Mouse (Mus musculus): ENCODE results near the gene Cacna1d. TPM values are rescaled to one million over a fixed set of nuclear protein-coding genes. Genes with fewer than 3 reads are reported as not detected.

The Cacna1d gene
- polyA plus RNA-seq, 1 experiment from 2014 or later: 3.0 TPM

DNA sequence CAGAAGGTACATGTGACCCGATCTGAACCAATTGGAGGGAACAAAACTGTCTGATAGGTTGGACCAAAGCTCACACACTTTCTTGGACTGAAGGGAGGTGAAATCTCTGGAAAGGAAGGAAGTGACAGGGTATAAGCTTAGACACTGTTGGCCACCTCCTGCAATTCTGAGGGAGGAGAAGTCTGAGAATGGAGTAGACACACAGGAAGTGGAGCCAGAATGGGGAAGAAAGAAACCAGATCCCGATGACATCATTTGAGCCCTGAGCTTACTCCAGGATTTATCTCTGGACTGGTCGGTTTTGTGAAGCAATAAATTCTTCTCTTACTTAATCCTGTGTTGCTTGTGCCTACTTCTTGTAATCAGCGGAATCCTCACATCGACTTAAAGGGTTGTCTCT lies 166.3 kb downstream of the Cacna1d start:
- WGBS: 78% methylated on average over 5 of the region's 5 CpGs
- H3K4me3 ChIP-seq: no peak overlapping the region
- H3K4me1 ChIP-seq: peaks cover 22% of the 10 kb centered on the region
- H3K27me3 ChIP-seq: no peaks in the 10 kb centered on the region
- ATAC-seq (ENCODE audit: insufficient number of reproducible peaks, insufficient read depth, low FRiP score, low TSS enrichment): no peak
- H3K9ac ChIP-seq: no peak overlapping the region
- no peaks in the 10 kb centered on the region for H3K9me3 ChIP-seq
- H3K27ac ChIP-seq: no peak overlapping the region
- no peak overlapping the region for H3K4me2 ChIP-seq (replicated peaks)
- no peaks in the 10 kb centered on the region for H3K36me3 ChIP-seq

DNA sequence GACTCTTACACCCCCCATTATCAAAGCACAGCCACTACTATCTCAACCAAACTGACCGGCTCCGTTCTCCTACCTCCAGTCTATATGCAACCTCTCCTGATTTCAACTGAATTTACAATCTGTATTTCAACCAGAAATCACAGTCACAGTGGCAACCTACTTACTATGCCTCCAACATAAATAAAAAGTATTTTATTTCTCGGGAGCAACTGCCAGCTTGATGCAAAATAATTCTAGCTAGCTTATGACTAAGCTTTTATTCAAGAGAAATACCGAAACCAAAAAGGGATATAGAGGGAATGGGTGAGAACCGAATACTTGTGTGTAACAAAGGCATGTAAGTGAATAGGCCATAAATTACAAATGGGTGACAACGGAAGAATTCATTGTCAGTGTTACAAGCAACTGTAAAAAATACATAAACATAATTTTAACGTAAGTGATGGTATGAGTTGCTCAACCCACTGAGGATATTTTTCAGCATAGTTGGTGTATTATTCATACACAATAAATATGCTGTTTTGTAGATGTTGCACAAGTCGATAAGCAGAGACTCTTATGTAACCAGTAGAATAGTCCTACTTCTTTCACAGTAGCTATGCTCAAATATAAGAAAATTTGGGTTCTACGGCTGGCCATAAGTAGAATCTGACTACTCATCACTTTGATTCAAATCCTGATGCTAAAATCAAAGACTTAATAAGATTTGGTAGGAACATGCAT lies 172.4 kb downstream of the Cacna1d start:
- H3K9ac ChIP-seq: no peak overlapping the region
- H3K4me2 ChIP-seq (replicated peaks): no peak overlapping the region
- WGBS: 92% methylated on average over 9 of the region's 9 CpGs
- ATAC-seq (ENCODE audit: insufficient number of reproducible peaks, insufficient read depth, low FRiP score, low TSS enrichment): no peak
- H3K36me3 ChIP-seq: no peaks in the 10 kb centered on the region
- H3K4me1 ChIP-seq: 0 out of 2 replicates have a peak, but pooled peaks cover 4% of the 10 kb centered on the region
- no peak overlapping the region for H3K27ac ChIP-seq
- H3K9me3 ChIP-seq: no peaks in the 10 kb centered on the region
- no peak overlapping the region for H3K4me3 ChIP-seq
- no peaks in the 10 kb centered on the region for H3K27me3 ChIP-seq

- H3K4me2 ChIP-seq (replicated peaks): no peak overlapping the region
- no peak overlapping the region for H3K9ac ChIP-seq
- H3K4me3 ChIP-seq: no peak overlapping the region
- H3K36me3 ChIP-seq: no peaks in the 10 kb centered on the region
- no peaks in the 10 kb centered on the region for H3K9me3 ChIP-seq
- 0 out of 2 replicates have a peak, but pooled peaks cover 4% of the 10 kb centered on the region for H3K4me1 ChIP-seq
- ATAC-seq (ENCODE audit: insufficient number of reproducible peaks, insufficient read depth, low FRiP score, low TSS enrichment): no peak
- H3K27ac ChIP-seq: no peak overlapping the region
- 88% methylated on average over 12 of the region's 12 CpGs for WGBS
- no peaks in the 10 kb centered on the region for H3K27me3 ChIP-seq
These were observed 173.0 kb downstream of the Cacna1d start for GRCm38 (mm10) chr14:30318293-30318692.

DNA sequence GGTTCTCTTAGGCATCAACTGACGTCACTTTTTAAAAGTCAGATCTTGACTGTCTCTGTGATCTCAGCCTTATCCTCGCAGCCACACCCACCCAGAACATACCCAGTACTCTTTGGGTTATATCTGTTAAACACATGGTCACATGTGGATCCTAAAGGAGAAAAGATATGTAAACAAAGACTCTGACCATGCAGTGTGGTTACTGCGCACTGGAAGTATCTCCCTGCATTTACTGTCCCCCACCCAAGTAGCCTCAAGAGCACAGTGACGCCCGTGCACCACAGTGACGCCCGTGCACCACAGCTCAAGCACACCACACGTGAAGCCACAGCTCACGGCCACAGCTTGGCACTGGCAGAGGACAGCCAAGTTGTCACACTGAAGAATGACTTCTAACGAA lies 173.6 kb downstream of the Cacna1d start:
- Histone ChIP-seq H3K9ac (no peak overlapping the region), H3K9me3 (no peaks in the 10 kb centered on the region), H3K4me2 (replicated peaks) (no peak overlapping the region), H3K4me3 (no peak overlapping the region), H3K27me3 (no peaks in the 10 kb centered on the region), H3K27ac (no peak overlapping the region), H3K36me3 (no peaks in the 10 kb centered on the region), H3K4me1 (0 out of 2 replicates have a peak, but pooled peaks cover 4% of the 10 kb centered on the region)
- WGBS: 82% methylated on average over 10 of the region's 10 CpGs
- no peak for ATAC-seq (ENCODE audit: insufficient number of reproducible peaks, insufficient read depth, low FRiP score, low TSS enrichment)

- WGBS: 55% methylated on average over 13 of the region's 13 CpGs
- Histone ChIP-seq H3K27ac (no peak overlapping the region), H3K4me3 (no peak overlapping the region), H3K27me3 (no peaks in the 10 kb centered on the region), H3K9me3 (no peaks in the 10 kb centered on the region), H3K4me2 (replicated peaks) (no peak overlapping the region), H3K9ac (no peak overlapping the region), H3K4me1 (0 out of 2 replicates have a peak, but pooled peaks cover 7% of the 10 kb centered on the region), H3K36me3 (no peaks in the 10 kb centered on the region)
- ATAC-seq (ENCODE audit: insufficient number of reproducible peaks, insufficient read depth, low FRiP score, low TSS enrichment): no peak
These were observed 179.9 kb downstream of the Cacna1d start for GRCm38 (mm10) chr14:30311206-30311889.

GRCm38 (mm10) chr14:30310236-30310635 lies 181.0 kb downstream of the Cacna1d start:
- no peak overlapping the region for H3K27ac ChIP-seq
- WGBS: 74% methylated on average over 10 of the region's 10 CpGs
- no peak for ATAC-seq (ENCODE audit: insufficient number of reproducible peaks, insufficient read depth, low FRiP score, low TSS enrichment)

DNA sequence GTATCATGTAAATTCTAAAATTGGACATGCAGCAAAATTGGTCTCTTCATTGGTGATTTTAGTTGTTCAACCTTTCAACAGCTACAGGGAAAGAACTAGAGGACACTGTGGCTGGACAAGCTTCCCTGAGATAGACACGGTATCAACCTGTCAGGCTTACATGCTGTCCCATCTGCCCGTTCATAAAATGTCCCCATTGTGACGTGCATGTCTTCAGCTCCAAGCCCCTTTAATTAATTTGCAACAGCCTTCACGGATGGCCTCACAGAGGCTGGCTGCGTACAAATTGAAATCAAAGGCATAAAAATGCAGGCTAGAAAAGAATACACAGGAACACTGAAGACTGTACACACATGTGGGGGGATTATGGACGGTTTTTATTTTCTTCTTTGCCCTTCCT lies 185.0 kb downstream of the Cacna1d start:
- H3K27ac ChIP-seq: no peak overlapping the region
- no peak overlapping the region for H3K4me3 ChIP-seq
- H3K27me3 ChIP-seq: no peaks in the 10 kb centered on the region
- no peaks in the 10 kb centered on the region for H3K9me3 ChIP-seq
- no peak overlapping the region for H3K9ac ChIP-seq
- 62% methylated on average over 6 of the region's 6 CpGs for WGBS
- H3K4me2 ChIP-seq (replicated peaks): no peak overlapping the region
- ATAC-seq (ENCODE audit: insufficient number of reproducible peaks, insufficient read depth, low FRiP score, low TSS enrichment): no peak
- no peaks in the 10 kb centered on the region for H3K4me1 ChIP-seq
- 0 out of 2 replicates have a peak, but pooled peaks cover 4% of the 10 kb centered on the region for H3K36me3 ChIP-seq

More at GRCm38 (mm10) chr14:30310236-30310635, 181.0 kb downstream of the Cacna1d start:
- Histone ChIP-seq H3K27me3 (no peaks in the 10 kb centered on the region), H3K9ac (no peak overlapping the region), H3K4me2 (replicated peaks) (no peak overlapping the region), H3K4me1 (0 out of 2 replicates have a peak, but pooled peaks cover 7% of the 10 kb centered on the region), H3K9me3 (no peaks in the 10 kb centered on the region), H3K4me3 (no peak overlapping the region), H3K36me3 (no peaks in the 10 kb centered on the region)

GRCm38 (mm10) chr14:30299946-30300345 lies 191.3 kb downstream of the Cacna1d start:
- WGBS: 69% methylated on average over 7 of the region's 7 CpGs

GRCm38 (mm10) chr14:30297492-30297891 lies 193.8 kb downstream of the Cacna1d start:
- Histone ChIP-seq H3K27me3 (no peaks in the 10 kb centered on the region), H3K4me1 (peaks cover 2% of the 10 kb centered on the region; the same call in 1 of the 2 replicates), H3K9me3 (no peaks in the 10 kb centered on the region), H3K9ac (no peak overlapping the region), H3K27ac (no peak overlapping the region), H3K36me3 (no peaks in the 10 kb centered on the region), H3K4me3 (no peak overlapping the region), H3K4me2 (replicated peaks) (no peak overlapping the region)
- ATAC-seq (ENCODE audit: insufficient number of reproducible peaks, insufficient read depth, low FRiP score, low TSS enrichment): no peak
- 93% methylated on average over 11 of the region's 11 CpGs for WGBS

More at GRCm38 (mm10) chr14:30299946-30300345, 191.3 kb downstream of the Cacna1d start:
- Histone ChIP-seq H3K27ac (no peak overlapping the region), H3K36me3 (0 out of 2 replicates have a peak, but pooled peaks cover 4% of the 10 kb centered on the region), H3K27me3 (no peaks in the 10 kb centered on the region), H3K9me3 (no peaks in the 10 kb centered on the region), H3K4me1 (no peaks in the 10 kb centered on the region), H3K4me3 (no peak overlapping the region), H3K4me2 (replicated peaks) (no peak overlapping the region), H3K9ac (no peak overlapping the region)
- ATAC-seq (ENCODE audit: insufficient number of reproducible peaks, insufficient read depth, low FRiP score, low TSS enrichment): no peak

DNA sequence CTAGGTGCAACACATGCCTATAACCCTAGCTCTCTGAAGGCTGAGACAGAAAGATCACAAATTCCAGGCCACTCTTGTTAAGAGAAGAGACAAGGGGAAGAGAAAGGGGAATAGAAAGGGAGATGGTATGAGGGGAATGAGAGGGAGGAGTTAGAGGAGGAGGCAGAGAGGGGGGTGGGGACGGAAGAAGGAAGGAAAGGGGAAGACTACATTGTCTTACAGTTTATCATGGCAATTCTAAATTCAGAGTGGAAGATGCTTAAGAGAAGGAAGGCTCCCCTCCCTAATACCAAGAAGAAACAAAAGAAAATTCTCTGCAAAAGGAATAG lies 199.2 kb downstream of the Cacna1d start:
- no peak overlapping the region for H3K4me2 ChIP-seq (replicated peaks)
- no peak overlapping the region for H3K9ac ChIP-seq
- H3K4me3 ChIP-seq: no peak overlapping the region
- no peak overlapping the region for H3K27ac ChIP-seq
- ATAC-seq (ENCODE audit: insufficient number of reproducible peaks, insufficient read depth, low FRiP score, low TSS enrichment): no peak
- WGBS: 61% methylated on average over 1 of the region's 1 CpGs
- peaks cover 13% of the 10 kb centered on the region for H3K4me1 ChIP-seq
- no peaks in the 10 kb centered on the region for H3K36me3 ChIP-seq
- H3K27me3 ChIP-seq: no peaks in the 10 kb centered on the region
- no peaks in the 10 kb centered on the region for H3K9me3 ChIP-seq

- no peak for ATAC-seq (ENCODE audit: insufficient number of reproducible peaks, insufficient read depth, low FRiP score, low TSS enrichment)
- H3K27ac ChIP-seq: no peak overlapping the region
- no peaks in the 10 kb centered on the region for H3K36me3 ChIP-seq
- 57% methylated on average over 9 of the region's 9 CpGs for WGBS
- no peak overlapping the region for H3K9ac ChIP-seq
- no peak overlapping the region for H3K4me2 ChIP-seq (replicated peaks)
- H3K27me3 ChIP-seq: no peaks in the 10 kb centered on the region
- no peak overlapping the region for H3K4me3 ChIP-seq
- peaks cover 13% of the 10 kb centered on the region for H3K4me1 ChIP-seq
- H3K9me3 ChIP-seq: no peaks in the 10 kb centered on the region
These were observed 199.7 kb downstream of the Cacna1d start for GRCm38 (mm10) chr14:30291389-30292134.

Data from embryonic facial prominence, embryonic 12.5 days (tissue).